Mouse (Mus musculus): ENCODE data around the gene Cdk16. TPM values are rescaled to one million over a fixed set of nuclear protein-coding genes. Genes with fewer than 3 reads are reported as not detected.
A peak's percentile ranks its signal among the peaks of the same experiment; 100 is the strongest.
"Not testable (repeated sequence)": the region's sequence is repeated elsewhere in the genome, so short reads cannot be mapped to it uniquely, and the experiment has no call there.

Cdk16 gene
- polyA plus RNA-seq, 1 experiment, result 57.6 TPM

DNA sequence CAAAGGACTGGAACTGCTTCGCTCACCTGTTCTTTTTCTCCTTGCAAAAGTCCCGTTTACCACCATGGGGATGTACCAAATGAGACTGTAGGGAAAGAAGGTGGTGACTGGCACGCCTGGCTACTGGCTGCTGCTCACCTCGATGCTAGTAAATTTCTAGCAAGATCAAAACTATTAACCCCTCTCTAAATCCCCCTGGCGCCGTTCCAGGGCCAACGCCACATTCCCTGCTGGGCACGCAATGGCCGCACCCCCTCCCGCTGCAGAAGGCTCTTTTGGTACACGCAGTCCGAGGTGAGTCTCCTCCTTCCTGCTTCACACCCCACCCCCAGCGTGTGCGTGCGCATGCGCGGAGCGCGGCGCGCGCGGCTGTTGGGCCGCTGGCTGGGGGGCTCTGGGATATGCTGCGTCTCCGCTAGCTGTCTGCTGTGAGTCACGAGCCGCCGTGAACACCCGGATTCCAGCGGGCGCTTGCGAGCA, 354 bp downstream of the Cdk16 start:
- TF ChIP-seq POLR2A (IDR thresholded peaks at IDR 0.05; ENCODE audit: borderline replicate concordance, low read depth, low read length) (no peak), CTCF (IDR thresholded peaks at IDR 0.05; ENCODE audit: low read depth, low read length) (no peak)

DNA sequence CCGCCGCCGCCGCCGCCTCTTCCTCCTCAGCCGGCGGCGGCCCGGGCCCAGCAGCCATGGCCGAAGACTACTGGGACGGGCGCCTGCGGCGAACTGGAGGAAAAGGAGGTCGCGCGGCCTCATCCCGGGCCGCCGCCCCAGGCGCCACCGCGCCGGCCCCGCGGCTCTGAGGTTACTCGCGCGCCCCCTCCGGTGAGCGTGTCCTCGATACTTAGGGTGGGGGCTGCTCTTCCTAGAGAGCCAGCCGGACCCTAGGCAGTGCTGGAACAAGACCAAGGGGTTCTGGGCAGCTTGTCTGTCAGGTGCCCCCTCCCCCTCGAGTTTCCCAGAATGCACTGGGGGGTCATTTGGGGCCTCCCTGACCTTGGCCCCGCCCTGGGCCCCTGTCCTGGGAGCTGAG, 861 bp downstream of the Cdk16 start:
- peaks cover 13% of the 10 kb centered on the region for H3K4me1 ChIP-seq (ENCODE audit: control insufficient read depth, insufficient read depth, low read length)
- H3K27ac ChIP-seq (ENCODE audit: insufficient read depth, low read depth, low read length), result peak overlapping the region; percentile 75
- H3K4me3 ChIP-seq (ENCODE audit: insufficient read depth, low read length), result peak overlapping the region; percentile 64
- TF ChIP-seq POLR2A (IDR thresholded peaks at IDR 0.05; ENCODE audit: borderline replicate concordance, low read depth, low read length), result no peak
- no peak for TF ChIP-seq CTCF (IDR thresholded peaks at IDR 0.05; ENCODE audit: low read depth, low read length)

More for the DNA sequence above, 354 bp downstream of the Cdk16 start:
- Histone ChIP-seq H3K4me3 (ENCODE audit: insufficient read depth, low read length) (peak overlapping the region; percentile 64), H3K27ac (ENCODE audit: insufficient read depth, low read depth, low read length) (peak overlapping the region; percentile 84), H3K4me1 (ENCODE audit: control insufficient read depth, insufficient read depth, low read length) (peaks cover 13% of the 10 kb centered on the region)

DNA sequence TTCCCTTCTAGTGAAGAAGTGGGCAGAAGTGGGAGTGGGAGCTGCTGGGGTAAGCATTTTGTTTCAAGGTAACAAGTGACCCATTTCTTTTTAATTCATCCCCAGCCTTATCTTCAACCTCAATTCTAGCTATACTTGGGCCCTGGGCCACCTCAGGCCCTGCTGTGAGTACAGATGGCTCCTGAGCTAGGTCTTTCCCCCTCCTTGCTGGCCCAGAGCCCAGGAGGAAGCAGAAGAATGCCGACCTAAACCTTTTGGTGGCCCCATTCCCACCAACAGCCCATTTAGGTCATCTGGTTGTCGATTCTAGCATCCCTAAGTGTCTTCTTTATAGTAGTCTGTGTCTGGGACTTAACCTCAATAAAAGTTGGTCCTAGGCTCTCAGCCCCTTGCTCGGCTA, 3.8 kb downstream of the Cdk16 start:
- no peak overlapping the region for H3K27ac ChIP-seq (ENCODE audit: insufficient read depth, low read depth, low read length)
- no peak overlapping the region for H3K4me3 ChIP-seq (ENCODE audit: insufficient read depth, low read length)
- TF ChIP-seq CTCF (IDR thresholded peaks at IDR 0.05; ENCODE audit: low read depth, low read length), result no peak
- TF ChIP-seq POLR2A (IDR thresholded peaks at IDR 0.05; ENCODE audit: borderline replicate concordance, low read depth, low read length), result no peak
- H3K4me1 ChIP-seq (ENCODE audit: control insufficient read depth, insufficient read depth, low read length), result peaks cover 12% of the 10 kb centered on the region

DNA sequence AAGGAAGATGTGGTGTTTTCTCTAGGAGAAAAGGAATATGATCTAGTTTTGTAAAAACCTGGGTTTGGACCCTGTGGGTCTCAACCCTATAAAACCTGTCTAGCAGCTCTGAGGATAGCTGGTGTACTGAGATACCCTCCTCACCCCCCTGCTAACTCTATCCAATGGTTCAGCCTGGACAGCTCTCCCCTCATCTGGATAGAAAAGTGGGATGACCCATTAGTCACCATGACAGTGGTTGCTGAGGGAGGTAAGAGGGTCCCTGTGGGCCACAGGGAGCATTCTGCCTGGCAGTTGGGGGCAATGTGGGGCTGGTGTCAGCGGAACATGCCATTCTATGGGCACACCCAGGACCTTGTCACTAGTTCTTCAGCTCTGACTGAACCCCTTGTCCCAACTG, 4.9 kb downstream of the Cdk16 start:
- Histone ChIP-seq H3K4me3 (ENCODE audit: insufficient read depth, low read length) (no peak overlapping the region), H3K27ac (ENCODE audit: insufficient read depth, low read depth, low read length) (no peak overlapping the region), H3K4me1 (ENCODE audit: control insufficient read depth, insufficient read depth, low read length) (peaks cover 10% of the 10 kb centered on the region)
- TF ChIP-seq CTCF (IDR thresholded peaks at IDR 0.05; ENCODE audit: low read depth, low read length) (no peak), POLR2A (IDR thresholded peaks at IDR 0.05; ENCODE audit: borderline replicate concordance, low read depth, low read length) (no peak)

DNA sequence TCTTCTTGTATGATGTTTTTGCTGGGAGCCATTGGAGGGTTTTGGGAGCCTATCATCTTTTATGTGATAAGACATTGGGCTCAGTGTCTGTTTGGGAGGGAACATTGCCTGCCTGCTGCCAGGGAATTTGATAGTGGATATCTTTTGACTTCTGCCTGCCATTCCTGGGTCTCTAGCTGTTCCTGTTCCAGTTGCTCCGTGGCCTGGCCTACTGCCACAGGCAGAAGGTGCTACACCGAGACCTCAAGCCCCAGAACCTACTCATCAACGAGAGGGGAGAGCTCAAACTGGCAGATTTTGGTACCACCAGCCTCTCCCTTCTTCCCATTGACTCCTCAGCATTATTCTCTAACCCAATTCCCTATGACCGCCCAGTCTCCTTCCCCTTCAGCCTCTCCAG, 8.1 kb downstream of the Cdk16 start:
- Histone ChIP-seq H3K4me1 (ENCODE audit: control insufficient read depth, insufficient read depth, low read length) (peaks cover 15% of the 10 kb centered on the region), H3K4me3 (ENCODE audit: insufficient read depth, low read length) (no peak overlapping the region), H3K27ac (ENCODE audit: insufficient read depth, low read depth, low read length) (no peak overlapping the region)
- TF ChIP-seq CTCF (IDR thresholded peaks at IDR 0.05; ENCODE audit: low read depth, low read length) (no peak), POLR2A (IDR thresholded peaks at IDR 0.05; ENCODE audit: borderline replicate concordance, low read depth, low read length) (no peak)

DNA sequence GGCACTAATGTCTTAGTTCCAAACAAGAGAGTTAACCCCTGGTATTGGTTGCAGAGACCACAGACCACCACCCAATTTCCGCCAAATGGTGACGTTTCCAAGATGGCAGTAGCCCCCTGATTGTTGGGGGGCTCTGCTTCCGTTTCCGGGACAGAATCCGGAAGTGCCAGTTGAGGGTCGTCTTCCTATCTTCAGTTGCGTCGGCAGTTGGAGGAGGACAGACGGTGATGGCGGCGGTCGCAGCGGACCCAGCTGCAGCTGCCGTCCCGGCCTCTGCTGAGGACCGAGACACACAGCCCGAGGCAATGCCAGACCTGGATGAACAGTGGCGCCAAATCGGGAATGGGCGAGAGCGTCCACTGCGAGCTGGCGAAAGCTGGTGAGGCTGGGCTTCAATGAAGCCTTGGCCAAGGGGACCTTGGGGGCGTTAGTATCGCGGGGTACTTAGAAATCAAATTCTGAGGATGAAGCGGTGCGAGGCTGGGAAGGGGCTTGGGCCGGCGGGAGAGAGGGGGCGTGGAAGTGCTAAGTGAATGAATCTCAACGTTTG, 16.1 kb downstream of the Cdk16 start, which contains the start of gene Usp11:
TSS of gene Usp11 (plus strand) at position 166 of the 550 bp plus-strand sequence.
- H3K4me3 ChIP-seq (ENCODE audit: insufficient read depth, low read length), result peak within 1 kb of the TSS; percentile 74
- H3K27ac ChIP-seq (ENCODE audit: insufficient read depth, low read depth, low read length), result peak within 1 kb of the TSS; percentile 69
- H3K4me1 ChIP-seq (ENCODE audit: control insufficient read depth, insufficient read depth, low read length), result peaks cover 16% of the 10 kb centered on the region
- TF ChIP-seq POLR2A (IDR thresholded peaks at IDR 0.05; ENCODE audit: borderline replicate concordance, low read depth, low read length) (no peak), CTCF (IDR thresholded peaks at IDR 0.05; ENCODE audit: low read depth, low read length) (no peak)

DNA sequence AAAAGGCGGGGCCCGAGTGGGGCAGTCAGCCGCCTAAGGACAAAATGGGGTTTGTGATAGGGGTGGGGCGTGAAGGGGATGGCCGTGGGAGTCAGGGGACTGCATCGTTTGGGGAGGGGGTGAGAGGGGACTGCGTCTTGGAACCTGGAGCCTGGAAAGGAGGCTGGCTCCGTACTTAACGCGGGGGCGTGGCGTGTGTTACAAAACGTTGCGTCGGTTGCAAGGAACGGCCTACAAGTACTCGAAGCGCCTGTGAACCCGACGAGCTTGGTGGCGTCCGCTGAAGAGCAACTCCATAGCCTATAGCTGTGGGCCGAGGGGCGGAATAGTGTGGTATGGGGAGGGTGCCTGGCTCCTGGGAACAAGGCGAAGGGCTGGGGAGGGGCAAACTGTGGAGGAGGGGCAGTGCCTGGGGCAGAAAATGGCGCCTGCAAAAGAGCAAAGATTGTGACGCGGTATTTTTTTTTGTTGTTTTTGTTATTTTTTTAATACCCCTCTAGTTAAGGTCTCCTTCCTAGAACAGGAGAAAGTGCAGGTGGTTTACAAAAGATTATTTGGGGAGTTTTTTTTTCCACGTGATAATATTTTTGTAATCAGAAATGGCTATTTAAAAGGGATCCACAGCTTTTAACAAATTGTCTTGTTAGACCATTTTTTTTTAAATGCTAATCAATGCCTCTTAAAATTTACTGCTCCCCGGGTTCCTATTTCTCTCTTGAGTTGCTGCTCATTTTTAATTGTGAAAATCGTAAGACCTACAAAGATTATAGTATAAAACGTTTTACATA, 16.7 kb downstream of the Cdk16 start:
- TF ChIP-seq CTCF (IDR thresholded peaks at IDR 0.05; ENCODE audit: low read depth, low read length) (no peak), POLR2A (IDR thresholded peaks at IDR 0.05; ENCODE audit: borderline replicate concordance, low read depth, low read length) (no peak)
- H3K4me3 ChIP-seq (ENCODE audit: insufficient read depth, low read length), result peak overlapping the region; percentile 74
- H3K4me1 ChIP-seq (ENCODE audit: control insufficient read depth, insufficient read depth, low read length), result peaks cover 16% of the 10 kb centered on the region
- H3K27ac ChIP-seq (ENCODE audit: insufficient read depth, low read depth, low read length), result peak overlapping the region; percentile 69

DNA sequence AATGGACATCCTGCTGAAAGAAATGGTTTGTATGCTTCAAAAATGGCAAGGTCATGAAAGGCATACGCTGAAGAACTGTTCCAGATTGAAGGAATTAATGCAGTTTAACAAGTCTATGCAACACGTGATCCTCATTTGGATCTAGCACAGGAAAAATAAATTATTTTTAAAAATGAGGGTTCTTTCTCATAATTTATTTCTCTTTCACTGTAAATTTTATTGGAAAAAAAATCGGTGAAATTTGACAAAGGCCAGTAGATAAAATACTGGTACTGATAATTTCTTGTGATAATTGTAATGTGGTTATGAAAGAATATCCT, 17.3 kb downstream of the Cdk16 start:
- H3K4me3 ChIP-seq (ENCODE audit: insufficient read depth, low read length), result no peak overlapping the region
- no peak for TF ChIP-seq POLR2A (IDR thresholded peaks at IDR 0.05; ENCODE audit: borderline replicate concordance, low read depth, low read length)
- no peak for TF ChIP-seq CTCF (IDR thresholded peaks at IDR 0.05; ENCODE audit: low read depth, low read length)
- peaks cover 14% of the 10 kb centered on the region for H3K4me1 ChIP-seq (ENCODE audit: control insufficient read depth, insufficient read depth, low read length)
- no peak overlapping the region for H3K27ac ChIP-seq (ENCODE audit: insufficient read depth, low read depth, low read length)

DNA sequence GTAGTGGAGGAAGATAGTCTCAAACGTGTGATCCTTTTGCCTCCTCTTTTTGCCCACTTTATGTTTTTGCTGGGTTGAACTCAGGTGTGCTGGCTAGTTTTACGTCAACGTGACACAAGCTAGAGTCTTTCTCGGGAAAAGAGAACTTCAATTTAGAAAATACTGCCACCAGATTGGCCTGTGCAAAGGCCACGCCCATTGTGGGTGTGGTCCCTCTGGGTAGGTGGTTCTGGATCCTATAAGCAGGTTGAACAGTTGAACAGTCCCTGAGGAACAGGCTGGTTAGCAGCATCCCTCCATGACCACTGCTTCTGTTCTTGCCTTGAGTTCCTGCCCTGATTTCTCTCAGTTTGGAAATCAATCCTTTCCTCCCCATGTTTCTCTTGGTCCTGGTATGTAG, 40.9 kb downstream of the Cdk16 start:
- Histone ChIP-seq H3K27ac (ENCODE audit: insufficient read depth, low read depth, low read length) (no peak overlapping the region), H3K4me3 (ENCODE audit: insufficient read depth, low read length) (no peak overlapping the region), H3K4me1 (ENCODE audit: control insufficient read depth, insufficient read depth, low read length) (no peaks in the 10 kb centered on the region)
- TF ChIP-seq CTCF (IDR thresholded peaks at IDR 0.05; ENCODE audit: low read depth, low read length), result no peak
- TF ChIP-seq POLR2A (IDR thresholded peaks at IDR 0.05; ENCODE audit: borderline replicate concordance, low read depth, low read length), result no peak

DNA sequence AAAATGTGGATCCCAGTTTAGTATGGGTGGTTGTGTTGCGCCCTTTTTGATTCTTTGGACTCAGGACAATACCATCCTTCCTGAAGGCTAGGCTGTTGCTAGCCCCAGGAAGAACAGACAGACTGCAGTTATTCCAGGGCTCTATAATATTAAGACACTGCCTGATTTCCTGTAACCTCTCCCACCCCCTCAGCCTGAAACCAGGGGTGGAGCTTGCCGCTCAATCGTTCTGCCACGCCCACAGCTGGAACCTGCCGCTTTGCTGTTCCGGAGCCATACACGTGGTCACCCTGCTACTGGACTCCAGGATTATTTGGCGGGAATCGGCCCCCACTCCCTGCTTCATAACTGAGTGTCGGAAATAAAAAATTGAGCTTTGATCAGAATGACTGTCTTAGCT, 42.3 kb downstream of the Cdk16 start:
- not testable (repeated sequence) for H3K4me3 ChIP-seq (ENCODE audit: insufficient read depth, low read length); H3K4me1 ChIP-seq (ENCODE audit: control insufficient read depth, insufficient read depth, low read length); H3K27ac ChIP-seq (ENCODE audit: insufficient read depth, low read depth, low read length)
